Mouse (Mus musculus): ENCODE results near the gene Ehd1. TPM values are rescaled to one million over a fixed set of nuclear protein-coding genes. Genes with fewer than 3 reads are reported as not detected.
"Not testable (repeated sequence)": the region's sequence is repeated elsewhere in the genome, so short reads cannot be mapped to it uniquely, and the experiment has no call there.

Gene Ehd1
- polyA plus RNA-seq, 1 experiment from 2014 or later: 89.7 TPM

DNA sequence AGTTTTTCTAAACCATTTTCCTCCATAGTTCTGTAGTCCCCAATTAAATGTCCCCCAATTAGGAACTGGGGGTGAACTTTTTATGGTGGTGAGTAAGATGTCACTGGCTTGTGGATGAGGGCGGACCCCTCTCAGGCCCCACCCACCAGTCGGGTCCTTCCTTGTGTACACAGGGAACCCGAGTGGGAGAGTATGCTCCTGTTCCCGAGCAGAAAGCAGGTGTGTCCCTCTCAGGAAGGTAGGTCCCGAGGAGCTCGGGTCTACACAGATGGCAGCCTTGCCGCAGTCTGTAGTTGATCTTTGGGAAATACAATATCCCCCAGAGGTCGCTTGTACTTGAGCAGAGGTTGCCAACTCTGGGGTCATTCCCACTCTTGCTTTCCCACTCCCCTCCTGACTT is 8.7 kb downstream of the Ehd1 start:
- peaks cover 10% of the 10 kb centered on the region for H3K4me1 ChIP-seq (replicated peaks)
- WGBS: 88% methylated on average over 8 of the region's 8 CpGs
- H3K27ac ChIP-seq: no peak overlapping the region
- ATAC-seq: no peak
- no peaks in the 10 kb centered on the region for H3K27me3 ChIP-seq
- H3K36me3 ChIP-seq: peaks cover 86% of the 10 kb centered on the region
- H3K4me3 ChIP-seq (replicated peaks): no peak overlapping the region
- no peaks in the 10 kb centered on the region for H3K9me3 ChIP-seq
- H3K4me2 ChIP-seq (replicated peaks): no peak overlapping the region
- no peak overlapping the region; the same call in 1 of the 2 replicates for H3K9ac ChIP-seq (replicated peaks)

DNA sequence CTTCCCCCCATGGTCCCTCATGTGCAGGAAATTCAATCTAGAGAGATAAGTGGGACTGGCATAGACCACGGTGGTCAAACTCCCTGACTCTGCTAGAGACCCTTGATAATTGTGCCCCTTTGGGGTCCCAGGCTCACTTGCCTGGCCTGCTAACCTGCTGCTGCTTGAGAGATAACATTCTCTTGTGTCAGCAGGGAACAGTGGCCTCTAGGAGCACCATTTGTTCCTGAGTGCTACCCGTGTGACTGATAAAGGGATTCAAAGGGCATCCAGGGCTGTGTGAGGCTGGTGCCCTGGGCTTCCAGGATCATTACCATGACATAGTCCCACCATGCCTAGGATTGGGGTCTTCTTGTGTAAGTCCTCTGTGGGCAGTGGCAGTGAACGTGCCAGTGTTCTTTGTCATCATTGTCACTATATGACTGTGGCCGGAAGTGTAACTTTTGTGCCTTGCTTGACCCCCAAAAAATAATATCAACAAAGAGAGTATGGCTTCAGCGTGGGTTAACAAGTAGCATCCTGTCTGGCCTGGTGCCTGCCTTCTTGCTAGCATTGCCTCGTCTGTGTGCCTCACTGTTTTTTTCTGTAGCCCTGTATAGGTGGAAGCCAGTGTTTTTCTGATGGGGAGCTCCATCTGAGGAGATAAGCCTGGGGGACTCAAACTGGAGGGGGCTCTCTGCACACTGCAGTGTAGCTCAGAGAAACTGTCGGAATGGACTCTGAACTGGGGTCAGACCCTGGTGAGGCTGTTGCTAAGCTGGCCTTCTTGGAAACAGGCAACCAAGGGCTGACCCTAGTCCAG is 9.3 kb downstream of the Ehd1 start:
- no peak for ATAC-seq
- Histone ChIP-seq H3K9me3 (no peaks in the 10 kb centered on the region), H3K9ac (replicated peaks) (no peak overlapping the region; the same call in 1 of the 2 replicates), H3K36me3 (peaks cover 81% of the 10 kb centered on the region), H3K4me1 (replicated peaks) (peaks cover 4% of the 10 kb centered on the region), H3K27ac (no peak overlapping the region), H3K4me2 (replicated peaks) (no peak overlapping the region), H3K4me3 (replicated peaks) (no peak overlapping the region), H3K27me3 (no peaks in the 10 kb centered on the region)
- 88% methylated on average over 7 of the region's 7 CpGs for WGBS

DNA sequence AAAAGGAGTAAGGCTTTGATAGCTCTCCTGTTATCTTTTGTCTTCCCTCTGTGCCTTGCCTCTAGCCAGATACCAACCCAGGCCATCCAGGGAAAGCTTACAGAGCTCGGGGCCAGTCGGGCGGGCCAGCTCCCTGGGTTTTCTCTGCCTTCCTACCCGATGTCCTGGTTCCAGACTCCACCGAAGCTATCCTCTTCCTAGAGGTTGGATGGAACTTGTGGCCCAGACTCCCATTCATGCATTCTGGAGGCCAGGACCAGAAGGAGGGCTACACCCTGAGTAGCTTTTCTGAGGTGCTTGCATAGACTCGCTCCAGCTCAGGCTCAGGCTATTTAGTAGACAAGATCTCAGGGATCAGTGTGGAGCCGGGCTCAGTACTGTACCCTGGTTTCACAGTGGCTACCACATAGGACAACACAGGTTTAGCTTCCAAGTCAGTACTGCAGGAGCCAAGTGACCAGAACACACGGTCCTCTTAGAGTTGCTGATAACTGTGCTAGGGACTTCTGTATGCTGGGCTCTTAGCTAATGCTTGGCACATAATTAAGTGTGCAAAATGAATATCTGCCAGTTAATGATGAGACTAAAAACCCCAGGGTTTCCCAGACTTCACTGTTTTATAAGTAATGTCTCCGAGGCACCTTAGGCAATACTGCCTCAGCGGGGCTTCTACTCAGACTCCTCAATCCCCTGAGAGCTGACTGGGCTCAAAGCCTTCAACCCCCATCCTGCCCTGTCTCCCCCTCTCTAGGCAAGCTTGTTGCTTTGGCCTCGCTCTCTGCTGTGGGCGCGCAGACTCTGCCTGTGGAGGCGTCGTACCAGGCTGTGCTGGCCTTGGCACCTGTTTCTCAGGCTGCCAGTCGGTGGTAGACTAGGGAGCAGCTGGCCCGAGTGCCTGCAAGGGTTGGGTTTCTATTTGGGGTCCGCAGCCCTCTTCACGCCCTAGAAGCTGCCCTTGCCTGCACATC is 10.2 kb downstream of the Ehd1 start:
- 94% methylated on average over 19 of the region's 19 CpGs for WGBS
- H3K4me1 ChIP-seq (replicated peaks): no peaks in the 10 kb centered on the region
- peaks cover 80% of the 10 kb centered on the region for H3K36me3 ChIP-seq

DNA sequence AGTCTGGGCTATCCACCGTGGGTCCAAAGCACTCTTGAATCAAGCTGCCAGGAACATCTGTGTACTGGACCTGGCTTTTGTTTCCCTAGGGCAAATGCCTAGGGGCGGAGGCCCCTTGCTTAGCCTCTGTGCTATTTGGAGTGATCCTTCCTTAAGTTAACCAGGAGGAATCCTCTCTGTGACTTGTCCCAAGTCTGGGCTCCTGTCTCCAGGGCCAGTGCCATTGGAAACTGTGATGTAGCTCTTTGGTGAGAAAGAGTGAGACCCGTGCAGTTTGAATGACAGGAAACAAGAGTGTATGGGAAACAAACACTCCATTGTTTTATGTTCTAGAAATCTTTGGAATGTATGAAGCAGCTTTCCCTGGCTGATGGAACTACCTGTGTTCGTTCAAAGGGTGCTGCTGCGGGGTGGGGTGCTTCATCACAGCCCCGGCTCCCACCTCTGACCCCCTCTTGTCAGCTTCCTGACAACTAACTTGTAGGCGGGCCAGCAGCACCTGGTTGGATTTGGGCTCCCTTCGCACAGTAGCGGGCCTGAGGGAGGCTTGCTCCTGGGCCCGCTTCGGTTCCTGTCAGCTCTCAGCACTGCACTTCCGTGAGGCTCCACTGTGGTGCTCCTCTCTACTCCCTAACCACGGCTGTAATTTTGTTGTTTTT is 11.8 kb downstream of the Ehd1 start:
- H3K9me3 ChIP-seq: no peaks in the 10 kb centered on the region
- H3K4me1 ChIP-seq (replicated peaks): no peaks in the 10 kb centered on the region
- no peak for ATAC-seq
- H3K9ac ChIP-seq (replicated peaks): no peak overlapping the region
- H3K4me3 ChIP-seq (replicated peaks): no peak overlapping the region
- no peak overlapping the region; the same call in 1 of the 2 replicates for H3K27ac ChIP-seq
- 86% methylated on average over 13 of the region's 13 CpGs for whole genome bisulfite sequencing
- no peaks in the 10 kb centered on the region for H3K27me3 ChIP-seq
- H3K4me2 ChIP-seq (replicated peaks): no peak overlapping the region
- peaks cover 72% of the 10 kb centered on the region for H3K36me3 ChIP-seq

More for the DNA sequence above, 10.2 kb downstream of the Ehd1 start:
- no peak overlapping the region for H3K4me3 ChIP-seq (replicated peaks)
- no peak overlapping the region for H3K27ac ChIP-seq
- no peaks in the 10 kb centered on the region for H3K9me3 ChIP-seq
- ATAC-seq: no peak
- H3K27me3 ChIP-seq: no peaks in the 10 kb centered on the region
- H3K4me2 ChIP-seq (replicated peaks): no peak overlapping the region
- no peak overlapping the region for H3K9ac ChIP-seq (replicated peaks)

DNA sequence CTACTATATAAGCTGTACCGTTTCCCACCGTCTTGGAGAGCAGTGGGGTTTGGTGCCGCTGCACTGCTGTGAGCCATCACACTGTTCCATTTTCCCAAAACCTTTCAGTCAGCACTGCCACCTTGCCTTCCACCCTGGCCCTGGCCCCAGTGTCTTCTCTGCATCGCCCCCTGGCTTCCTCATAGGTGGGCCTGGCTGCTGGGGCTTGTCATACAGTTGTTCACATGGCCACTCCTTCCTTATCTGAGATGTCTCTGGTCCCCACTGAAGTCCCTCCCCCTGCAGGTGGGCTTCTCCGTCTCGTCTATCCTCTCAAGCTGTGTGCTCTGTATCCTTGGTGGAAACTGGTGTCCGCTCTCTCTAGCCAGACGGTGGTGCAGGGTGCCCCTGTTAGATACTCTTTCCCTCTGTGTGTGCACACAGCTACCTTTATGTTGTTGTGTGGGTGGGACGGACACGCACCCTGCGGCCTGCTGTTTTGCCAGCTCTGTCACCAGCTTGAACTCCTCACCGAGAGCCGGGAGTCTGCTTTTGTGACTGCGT is 13.2 kb downstream of the Ehd1 start:
- H3K9ac ChIP-seq (replicated peaks): no peak overlapping the region
- no peak overlapping the region for H3K4me3 ChIP-seq (replicated peaks)
- H3K4me2 ChIP-seq (replicated peaks): no peak overlapping the region
- no peak overlapping the region for H3K27ac ChIP-seq
- H3K9me3 ChIP-seq: no peaks in the 10 kb centered on the region
- peaks cover 72% of the 10 kb centered on the region for H3K36me3 ChIP-seq
- 95% methylated on average over 14 of the region's 14 CpGs for WGBS
- no peak for ATAC-seq
- no peaks in the 10 kb centered on the region for H3K27me3 ChIP-seq
- H3K4me1 ChIP-seq (replicated peaks): no peaks in the 10 kb centered on the region

DNA sequence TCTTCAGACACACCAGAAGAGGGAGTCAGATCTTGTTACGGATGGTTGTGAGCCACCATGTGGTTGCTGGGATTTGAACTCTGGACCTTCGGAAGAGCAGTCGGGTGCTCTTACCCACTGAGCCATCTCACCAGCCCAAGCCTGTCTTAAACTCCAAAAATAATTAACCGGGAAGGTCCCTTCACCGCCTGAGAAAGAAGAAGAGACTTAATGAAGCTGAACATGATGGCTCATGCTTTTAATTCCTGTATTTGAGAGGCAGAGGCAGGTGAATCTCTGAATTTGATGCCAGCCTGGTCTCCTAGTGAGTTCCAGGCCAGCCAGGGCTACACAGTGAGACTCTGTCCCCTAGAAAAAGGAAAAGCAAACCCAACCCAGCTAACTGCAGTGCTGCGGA is 14.2 kb downstream of the Ehd1 start:
- H3K27ac ChIP-seq; H3K4me3 ChIP-seq (replicated peaks); H3K27me3 ChIP-seq; H3K9me3 ChIP-seq; H3K9ac ChIP-seq (replicated peaks); ATAC-seq; H3K4me1 ChIP-seq (replicated peaks); H3K4me2 ChIP-seq (replicated peaks): not testable (repeated sequence)
- WGBS: 95% methylated on average over 5 of the region's 6 CpGs
- H3K36me3 ChIP-seq: peaks cover 72% of the 10 kb centered on the region

DNA sequence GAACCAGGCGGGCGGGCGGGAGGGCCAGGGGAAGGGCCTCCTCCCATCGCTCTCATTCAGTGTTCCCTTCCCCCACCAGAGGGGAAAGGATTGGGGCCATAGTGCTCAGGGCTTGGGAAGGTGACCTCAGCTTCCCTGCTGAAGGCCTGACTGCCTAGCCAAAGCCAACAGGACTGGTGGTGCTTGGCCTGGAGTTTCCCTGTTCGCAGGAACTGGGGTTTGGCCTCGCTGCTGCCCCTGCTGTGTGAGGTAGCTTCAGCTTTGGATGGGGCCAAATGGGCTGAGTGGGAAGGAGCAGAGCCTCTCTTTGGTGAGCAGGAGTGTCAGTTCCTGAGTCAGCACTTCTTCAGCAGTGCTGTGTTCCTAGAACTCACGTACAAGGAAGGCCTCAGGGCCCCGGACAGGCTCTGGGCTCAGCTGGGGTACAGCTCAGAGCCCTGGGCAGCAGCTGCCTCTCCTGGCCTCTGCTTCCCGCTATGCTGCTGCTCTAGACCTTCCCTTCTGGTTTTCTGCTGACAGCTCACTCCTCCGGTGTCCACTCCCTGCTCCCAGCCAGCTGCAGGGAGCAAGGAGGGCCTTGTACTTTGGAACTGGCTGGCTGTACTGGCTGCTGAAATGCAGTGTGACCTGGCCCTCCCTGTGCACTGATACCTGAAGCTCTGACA is 14.7 kb downstream of the Ehd1 start:
- Histone ChIP-seq H3K27ac (peak overlapping the region; percentile 25; the same call in 1 of the 2 replicates), H3K9me3 (no peaks in the 10 kb centered on the region), H3K27me3 (no peaks in the 10 kb centered on the region), H3K4me1 (replicated peaks) (no peaks in the 10 kb centered on the region), H3K9ac (replicated peaks) (no peak overlapping the region), H3K4me2 (replicated peaks) (no peak overlapping the region), H3K4me3 (replicated peaks) (no peak overlapping the region), H3K36me3 (peaks cover 72% of the 10 kb centered on the region)
- ATAC-seq: no peak
- 82% methylated on average over 10 of the region's 10 CpGs for WGBS

DNA sequence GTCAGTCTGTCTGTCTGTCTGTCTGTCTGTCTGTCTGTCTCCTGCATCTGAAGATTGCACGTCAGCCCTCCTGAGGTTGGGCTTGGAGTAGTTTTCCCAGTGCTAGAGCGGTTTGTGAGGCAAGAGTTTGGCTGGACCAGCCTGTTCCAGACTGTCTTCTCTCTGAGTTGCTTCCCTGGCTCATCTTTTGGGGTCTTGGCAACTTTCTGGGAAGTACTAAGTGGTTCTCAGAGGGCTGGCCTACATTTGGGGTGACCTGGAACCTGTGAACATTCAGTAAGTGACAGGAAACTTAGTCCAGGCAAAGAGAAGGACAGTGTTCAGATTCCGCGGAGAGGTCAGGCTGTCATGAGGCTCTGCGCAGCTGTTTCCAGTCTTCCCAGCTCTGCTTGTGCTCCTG is 15.7 kb downstream of the Ehd1 start:
- Histone ChIP-seq H3K9ac (replicated peaks) (no peak overlapping the region), H3K36me3 (peaks cover 72% of the 10 kb centered on the region), H3K27me3 (no peaks in the 10 kb centered on the region), H3K4me2 (replicated peaks) (no peak overlapping the region), H3K9me3 (no peaks in the 10 kb centered on the region), H3K4me3 (replicated peaks) (no peak overlapping the region), H3K4me1 (replicated peaks) (no peaks in the 10 kb centered on the region), H3K27ac (no peak overlapping the region)
- WGBS: 93% methylated on average over 5 of the region's 5 CpGs
- ATAC-seq: no peak

DNA sequence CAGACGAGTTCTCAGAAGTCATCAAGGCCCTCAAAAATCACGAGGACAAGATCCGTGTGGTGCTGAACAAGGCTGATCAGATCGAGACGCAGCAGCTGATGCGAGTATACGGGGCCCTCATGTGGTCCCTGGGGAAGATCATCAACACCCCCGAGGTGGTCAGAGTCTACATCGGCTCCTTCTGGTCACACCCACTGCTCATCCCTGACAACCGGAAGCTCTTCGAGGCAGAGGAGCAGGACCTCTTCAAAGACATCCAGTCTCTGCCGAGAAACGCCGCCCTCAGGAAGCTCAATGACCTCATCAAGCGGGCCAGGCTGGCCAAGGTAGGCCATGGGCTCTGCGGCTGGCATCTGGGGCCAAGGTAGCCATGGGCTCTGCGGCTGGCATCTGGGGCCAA is 17.8 kb downstream of the Ehd1 start:
- peaks cover 85% of the 10 kb centered on the region for H3K36me3 ChIP-seq
- H3K9ac ChIP-seq (replicated peaks): no peak overlapping the region
- H3K9me3 ChIP-seq: no peaks in the 10 kb centered on the region
- no peak overlapping the region for H3K4me3 ChIP-seq (replicated peaks)
- no peak overlapping the region for H3K4me2 ChIP-seq (replicated peaks)
- H3K27me3 ChIP-seq: no peaks in the 10 kb centered on the region
- no peak for ATAC-seq
- no peak overlapping the region for H3K27ac ChIP-seq
- 93% methylated on average over 17 of the region's 17 CpGs for WGBS
- no peaks in the 10 kb centered on the region for H3K4me1 ChIP-seq (replicated peaks)

DNA sequence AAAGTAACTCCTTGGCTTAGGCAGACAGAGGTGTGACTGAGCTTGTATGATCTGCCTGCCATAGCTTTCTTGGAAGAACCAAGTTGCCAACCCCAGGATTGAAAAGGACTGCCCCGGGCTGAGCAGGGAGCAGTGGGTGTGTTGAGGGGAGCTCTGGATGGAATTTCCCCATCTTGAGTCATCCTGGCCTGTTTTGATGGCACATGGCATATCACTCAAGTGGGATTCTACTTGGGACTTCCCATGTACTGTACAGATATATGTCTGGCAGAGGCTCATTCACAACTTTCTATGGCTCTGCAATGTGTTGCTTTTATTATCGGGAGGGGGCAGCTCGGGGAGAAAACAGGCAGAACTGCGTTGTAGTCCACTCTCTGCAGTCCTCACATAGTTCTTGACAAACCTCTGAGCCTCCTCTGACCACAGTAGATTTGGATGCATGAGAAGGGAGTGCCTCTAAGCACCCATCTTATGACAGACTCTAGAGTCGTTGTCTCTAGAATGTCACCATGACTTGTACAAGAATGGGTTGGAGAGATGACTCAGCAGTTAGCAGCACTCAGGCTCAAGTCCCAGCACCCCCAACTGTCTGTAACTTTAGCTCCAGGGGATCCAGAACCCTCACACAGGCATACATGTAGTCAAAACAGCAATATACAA is 20.2 kb downstream of the Ehd1 start:
- no peak for ATAC-seq
- Histone ChIP-seq H3K36me3 (peaks cover 83% of the 10 kb centered on the region), H3K27me3 (no peaks in the 10 kb centered on the region), H3K4me3 (replicated peaks) (no peak overlapping the region), H3K4me2 (replicated peaks) (no peak overlapping the region), H3K9me3 (no peaks in the 10 kb centered on the region), H3K27ac (no peak overlapping the region), H3K9ac (replicated peaks) (no peak overlapping the region), H3K4me1 (replicated peaks) (0 out of 2 replicates have a peak, but pooled peaks cover 3% of the 10 kb centered on the region)
- WGBS: 92% methylated on average over 5 of the region's 5 CpGs

DNA sequence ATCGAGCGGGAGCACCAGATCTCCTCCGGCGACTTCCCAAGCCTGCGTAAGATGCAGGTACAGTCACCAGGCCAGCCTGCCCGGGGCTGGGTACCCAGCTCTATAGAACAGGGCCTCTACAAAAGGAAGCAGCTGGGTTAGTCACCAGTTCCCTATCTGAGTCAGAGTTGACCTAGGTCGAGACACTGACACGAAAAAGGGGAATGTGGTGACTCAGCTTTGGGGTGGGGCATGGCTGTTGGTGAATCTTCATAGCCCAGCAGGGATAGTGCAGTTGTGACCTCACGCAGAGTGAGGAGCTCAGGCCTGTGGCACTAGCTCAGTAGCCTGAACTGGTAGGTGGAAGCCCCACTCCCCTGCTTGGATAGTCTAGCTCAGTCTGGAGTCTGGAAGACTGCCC is 21.1 kb downstream of the Ehd1 start:
- 0 out of 2 replicates have a peak, but pooled peaks cover 3% of the 10 kb centered on the region for H3K4me1 ChIP-seq (replicated peaks)
- no peak overlapping the region for H3K27ac ChIP-seq
- no peaks in the 10 kb centered on the region for H3K9me3 ChIP-seq
- H3K4me2 ChIP-seq (replicated peaks): no peak overlapping the region
- H3K36me3 ChIP-seq: peaks cover 78% of the 10 kb centered on the region
- no peaks in the 10 kb centered on the region for H3K27me3 ChIP-seq
- H3K9ac ChIP-seq (replicated peaks): no peak overlapping the region
- WGBS: 93% methylated on average over 9 of the region's 9 CpGs
- no peak for ATAC-seq
- no peak overlapping the region for H3K4me3 ChIP-seq (replicated peaks)
